Comparison of ENCODE assay signal across 8 mouse cellular contexts in the genomic region with DNA sequence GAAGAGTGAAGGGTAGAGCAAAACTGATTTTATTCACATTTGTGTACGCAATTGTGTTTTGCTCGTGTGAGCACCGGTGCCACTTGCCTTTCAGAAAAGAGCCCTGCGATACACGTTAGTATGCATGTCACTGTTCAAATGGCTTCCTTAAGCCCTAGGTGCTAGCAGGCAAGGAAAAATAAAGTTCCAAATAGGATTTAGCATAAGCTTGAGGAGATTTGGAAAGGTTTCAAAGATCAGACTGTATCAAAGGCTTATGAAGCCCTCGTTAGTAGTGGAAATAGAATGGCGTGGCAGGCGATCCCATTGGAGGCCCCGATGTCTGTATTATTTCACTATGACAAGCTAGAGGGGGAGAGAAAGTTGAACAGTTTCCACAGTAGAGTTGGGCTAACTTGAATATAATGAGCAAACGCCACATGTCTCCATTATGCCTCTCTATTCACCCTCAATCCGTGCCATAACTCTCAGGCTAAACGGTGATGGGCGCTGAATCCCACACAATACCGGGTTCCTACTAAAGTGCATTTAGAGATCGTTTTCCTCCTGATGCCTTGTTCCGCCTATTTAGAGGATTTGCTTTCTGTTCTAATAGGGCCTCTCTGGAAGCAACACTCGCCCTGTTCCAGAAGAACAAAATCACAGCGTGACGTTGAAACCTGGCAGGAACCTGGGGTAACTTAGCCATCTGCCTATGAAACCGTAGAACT. TPM values are rescaled to one million over a fixed set of nuclear protein-coding genes. Genes with fewer than 3 reads are reported as not detected.
DNase-seq lines count a peak whose midpoint lies in the region; ATAC-seq and TF ChIP-seq lines count a peak whose summit lies in the region.

No protein-coding gene starts in this region.

- peak in 1 of 2 experiments; percentile 24 for DNase-seq in layer of hippocampus, adult 2 months (ENCODE audit: low spot score in 2 of 2)
- no peak for DNase-seq in layer of hippocampus, postnatal 25 days (ENCODE audit: extremely low spot score in 1 of 2, low spot score in 1 of 2)
- DNase-seq in forebrain, embryonic 10.5 days (ENCODE audit: extremely low spot score, low spot score), result no peak
- peak; percentile 28 for DNase-seq in limb, embryonic 11.5 days (ENCODE audit: low spot score)
- no peak for DNase-seq in kidney, adult 9 months

- peaks cover 77% of the 10 kb centered on the region for H3K4me1 ChIP-seq in forebrain, embryonic 10.5 days
- peaks cover 10% of the 10 kb centered on the region; the same call in 1 of the 2 replicates for H3K4me1 ChIP-seq in limb, embryonic 11.5 days (ENCODE audit: control insufficient read depth, insufficient read depth, low read length)
- peaks cover 27% of the 10 kb centered on the region for H3K4me1 ChIP-seq in olfactory bulb, adult 2 months (ENCODE audit: control insufficient read depth, insufficient read depth, low read length)

- 1% methylated on average over 20 of the region's 20 CpGs for WGBS in forebrain, embryonic 10.5 days
- WGBS in limb, embryonic 11.5 days, result 2% methylated on average over 20 of the region's 20 CpGs
- 26% methylated on average over 20 of the region's 20 CpGs for WGBS in olfactory bulb, adult 2 months

- peak overlapping the region; percentile 51 for H3K4me2 ChIP-seq in limb, embryonic 11.5 days (ENCODE audit: low read depth, severe bottlenecking)

- no peak for TF ChIP-seq CTCF in layer of hippocampus, adult 2 months (conservative IDR thresholded peaks at IDR 0.05)
- TF ChIP-seq CTCF in olfactory bulb, adult 2 months (IDR thresholded peaks at IDR 0.05; ENCODE audit: insufficient read depth, low read depth, low read length), result no peak

- no peak for TF ChIP-seq POLR2A in olfactory bulb, adult 2 months (IDR thresholded peaks at IDR 0.05; ENCODE audit: insufficient read depth, low read depth, low read length)

- peak overlapping the region; percentile 93 for H3K27ac ChIP-seq in layer of hippocampus, adult 2 months
- H3K27ac ChIP-seq in forebrain, embryonic 10.5 days, result peak overlapping the region; percentile 75
- no peak overlapping the region for H3K27ac ChIP-seq in limb, embryonic 11.5 days (replicated peaks; ENCODE audit: low read depth, low read length)
- H3K27ac ChIP-seq in olfactory bulb, adult 2 months (ENCODE audit: insufficient read depth, low read depth, low read length), result 0 out of 2 replicates have a peak overlapping the region, but pooled peaks have one; percentile 52

- H3K27me3 ChIP-seq in forebrain, embryonic 10.5 days (ENCODE audit: poor library complexity, severe bottlenecking), result peaks cover 98% of the 10 kb centered on the region
- peaks cover 79% of the 10 kb centered on the region for H3K27me3 ChIP-seq in limb, embryonic 11.5 days (ENCODE audit: control insufficient read depth, insufficient read depth, low read length)

- H3K36me3 ChIP-seq in forebrain, embryonic 10.5 days (replicated peaks), result no peaks in the 10 kb centered on the region
- no peaks in the 10 kb centered on the region for H3K36me3 ChIP-seq in limb, embryonic 11.5 days (ENCODE audit: control insufficient read depth, insufficient read depth, low read length)

- H3K4me3 ChIP-seq in layer of hippocampus, adult 2 months, result peak overlapping the region; percentile 68
- peak overlapping the region; percentile 54 for H3K4me3 ChIP-seq in forebrain, embryonic 10.5 days
- peak overlapping the region; percentile 22 for H3K4me3 ChIP-seq in limb, embryonic 11.5 days (ENCODE audit: low read depth, low read length)
- H3K4me3 ChIP-seq in olfactory bulb, adult 2 months (ENCODE audit: insufficient read depth, low read depth, low read length), result peak overlapping the region; percentile 57

- no peak for ATAC-seq in limb, embryonic 11.5 days (ENCODE audit: insufficient number of reproducible peaks, low FRiP score, low TSS enrichment, low read depth)
- no peak for ATAC-seq in cerebellum, adult (ENCODE audit: insufficient number of reproducible peaks, low FRiP score, low TSS enrichment)
- no peak; the same call in 1 of the 2 replicates for ATAC-seq in frontal cortex, adult (ENCODE audit: low TSS enrichment)

- H3K9me3 ChIP-seq in forebrain, embryonic 10.5 days, result peaks cover 5% of the 10 kb centered on the region; the same call in 1 of the 2 replicates
- no peaks in the 10 kb centered on the region for H3K9me3 ChIP-seq in limb, embryonic 11.5 days (ENCODE audit: control insufficient read depth, low read length)

- H3K9ac ChIP-seq in limb, embryonic 11.5 days (ENCODE audit: low read length), result no peak overlapping the region

RNA-seq across cellular contexts. Expression of a gene that starts 0.8 kb away (rescaled TPM):
- 10 to 100 TPM; 75.7 to 81.7 TPM for total RNA-seq in layer of hippocampus, adult 2 months (2021)
- total RNA-seq in layer of hippocampus, postnatal 25 days (2021), result 10 to 100 TPM; 70.5 to 83.3 TPM
- polyA plus RNA-seq in forebrain, embryonic 10.5 days (2016; fragmentation: Nextera tagmentation; extraction: Ambion mirVana), result 3.7 and 4.1 TPM in 2 replicates
- polyA plus RNA-seq in limb, embryonic 11.5 days (2014; fragmentation: Nextera tagmentation; extraction: Ambion mirVana), result 3.5 and 4.6 TPM in 2 replicates
- polyA plus RNA-seq in olfactory bulb, adult 2 months (2012; ENCODE audit: insufficient read depth, insufficient read length, low replicate concordance, missing spikeins), result not detected in 2 replicates
